Mouse (Mus musculus): ENCODE data around the gene Myo3b.

Gene Myo3b

DNA sequence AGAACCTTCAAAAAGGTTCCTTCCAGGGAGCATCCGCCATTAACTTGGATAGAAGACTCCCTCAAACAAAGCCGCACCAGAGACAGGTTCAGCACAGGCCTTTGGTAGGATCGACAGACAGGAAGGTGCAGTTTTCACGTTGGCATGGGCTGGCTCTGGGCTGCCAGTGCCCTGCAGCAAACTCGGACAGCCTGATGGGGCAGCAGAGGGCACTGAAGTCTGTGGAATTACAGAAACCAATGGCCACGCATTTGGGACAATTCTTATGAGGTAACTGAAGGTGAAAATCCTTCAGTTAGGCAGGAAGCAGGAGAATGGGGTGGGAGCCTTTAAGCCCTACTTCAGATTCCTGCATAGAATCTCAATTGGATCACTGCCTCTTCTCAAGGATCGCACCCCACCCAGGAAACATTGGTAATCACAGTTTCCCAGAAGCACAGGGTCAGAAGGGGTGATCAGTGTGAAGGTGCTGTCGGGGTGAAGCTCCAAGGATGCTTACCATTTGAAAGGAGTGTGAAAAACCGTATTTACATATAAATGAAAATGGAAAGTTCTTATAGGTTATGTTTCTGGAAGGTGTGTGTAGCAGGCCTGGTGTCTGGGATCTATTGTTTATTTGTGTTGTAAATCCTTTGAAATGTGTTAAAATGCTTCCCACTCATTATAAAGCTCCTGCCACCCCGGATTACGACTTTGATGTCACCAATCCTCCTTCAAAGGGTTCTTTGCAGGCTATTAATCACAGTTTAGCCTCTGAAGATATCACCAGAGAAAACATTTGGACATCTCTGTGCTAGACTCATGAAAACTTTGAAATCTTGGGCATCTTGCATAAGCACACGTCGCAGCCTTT is 239.7 kb downstream of the Myo3b start:
- peak; percentile 98 for DNase-seq (ENCODE audit: low read depth, low spot score)

DNA sequence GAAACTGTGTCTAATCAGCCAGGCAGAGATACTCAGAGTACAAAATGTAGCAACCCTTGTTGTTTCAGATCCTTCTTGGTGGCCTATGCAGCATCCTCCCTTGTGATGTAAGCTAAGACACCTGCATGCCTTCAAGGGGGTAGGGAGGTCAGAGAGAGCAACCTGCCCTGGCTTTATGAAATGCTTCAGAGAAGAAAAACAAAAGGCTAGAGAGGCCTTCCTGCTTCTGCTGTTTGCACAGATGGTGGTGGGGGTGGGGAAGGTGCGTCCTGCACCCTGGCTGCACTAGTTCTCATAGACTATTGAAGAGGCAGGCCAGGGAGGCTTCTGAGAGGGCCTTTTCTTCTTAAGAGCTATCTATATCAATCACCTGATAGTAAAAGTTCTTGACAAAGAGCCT is 245.2 kb downstream of the Myo3b start:
- peak; percentile 27 for DNase-seq (ENCODE audit: low read depth, low spot score)

DNA sequence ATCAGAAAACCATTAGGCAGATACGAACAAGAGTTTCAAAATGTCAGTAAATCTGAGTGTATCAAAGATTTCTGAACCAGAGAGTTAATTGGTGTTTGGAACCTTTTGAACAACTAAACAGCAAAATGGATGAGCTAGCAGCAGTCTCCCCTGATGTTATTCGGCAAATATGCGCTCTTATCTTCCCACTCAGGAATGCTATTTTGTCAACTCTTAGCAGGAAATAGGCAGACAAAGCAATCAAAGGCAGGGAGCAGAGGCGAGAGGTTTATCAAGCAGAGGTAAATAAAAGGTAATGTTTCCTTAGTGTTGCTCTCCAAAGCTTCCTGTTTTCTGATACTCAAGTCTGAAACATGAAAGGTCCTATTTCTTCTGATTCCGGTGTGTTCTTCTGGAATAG is 252.1 kb downstream of the Myo3b start:
- DNase-seq (ENCODE audit: low read depth, low spot score), result no peak

DNA sequence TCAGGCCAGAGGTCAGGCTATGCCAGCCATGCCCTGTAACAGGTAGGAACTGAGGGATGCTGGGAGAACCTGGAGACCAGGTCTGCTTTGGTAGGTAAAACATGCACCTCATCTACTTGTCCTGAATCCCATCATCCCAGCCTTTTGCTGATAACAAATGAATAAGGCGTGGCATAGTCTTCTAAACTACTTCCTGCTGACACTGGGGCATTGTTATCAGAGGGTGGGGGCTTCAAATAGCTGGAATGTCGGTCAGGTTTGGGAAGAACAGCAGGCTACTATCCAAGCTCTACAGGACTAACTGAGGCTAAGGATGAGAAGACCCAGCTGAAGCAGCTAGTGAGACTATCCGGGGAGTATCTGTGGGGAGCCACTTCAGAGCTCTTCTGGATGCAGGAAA is 253.8 kb downstream of the Myo3b start:
- peak; percentile 83 for DNase-seq (ENCODE audit: low read depth, low spot score)

DNA sequence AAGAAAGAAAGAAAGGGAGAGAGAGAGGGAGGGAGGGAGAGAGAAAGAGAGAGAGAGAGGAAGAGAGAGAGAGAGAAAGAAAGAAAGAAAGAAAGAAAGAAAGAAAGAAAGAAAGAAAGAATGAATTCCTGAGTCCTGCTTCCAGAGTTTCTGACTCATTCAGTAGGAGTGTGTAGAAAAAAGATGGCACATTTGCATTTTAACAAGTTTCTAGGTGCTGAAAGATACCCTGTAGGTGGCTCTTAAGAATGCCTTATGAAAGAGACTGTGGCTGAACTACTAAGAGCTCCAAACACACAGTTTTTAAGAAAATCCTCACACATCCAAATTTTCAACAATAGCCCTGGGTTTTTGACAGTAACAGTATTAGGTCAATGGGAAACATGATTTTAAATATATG is 264.0 kb downstream of the Myo3b start:
- DNase-seq (ENCODE audit: low read depth, low spot score), result no peak

DNA sequence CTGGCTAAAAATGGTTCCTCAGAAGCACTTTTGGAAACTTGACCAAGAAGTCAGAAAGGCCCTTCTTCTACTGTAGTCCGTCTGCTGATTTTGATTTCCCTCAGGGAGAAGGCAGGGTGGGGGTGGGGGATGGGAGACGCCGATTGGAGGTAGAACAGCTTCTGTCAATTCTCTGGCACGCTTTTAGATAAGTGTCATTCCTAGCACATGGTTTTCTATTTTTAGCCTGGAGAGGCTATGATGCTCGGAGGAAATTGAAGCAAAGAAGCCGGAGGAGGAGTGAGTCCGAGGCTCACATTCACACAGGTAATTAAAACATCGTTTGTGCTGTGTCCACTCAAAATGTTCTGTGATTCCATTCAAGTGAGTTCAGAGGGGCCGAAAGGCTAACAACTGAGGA is 276.2 kb downstream of the Myo3b start:
- DNase-seq (ENCODE audit: low read depth, low spot score), result no peak

DNA sequence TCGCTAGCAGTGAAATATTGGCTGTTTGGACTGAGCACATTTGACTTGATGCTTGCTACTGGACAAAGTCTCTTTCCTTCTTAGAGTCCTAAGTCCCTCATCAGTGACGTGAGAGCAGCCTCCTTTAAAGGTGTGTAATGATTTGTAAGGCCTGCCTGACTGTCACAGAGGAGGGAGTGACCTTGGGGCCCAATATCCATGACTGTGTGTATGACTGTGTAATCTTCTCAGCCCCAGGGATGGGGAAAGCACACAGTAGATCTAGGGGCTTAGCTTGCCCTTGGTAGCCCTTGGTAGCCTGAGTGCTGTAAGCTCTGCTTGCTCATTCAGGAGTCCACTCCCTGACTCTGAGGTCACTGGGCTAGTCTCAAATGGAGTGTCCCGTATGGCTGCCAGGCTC is 276.8 kb downstream of the Myo3b start:
- DNase-seq (ENCODE audit: low read depth, low spot score), result no peak

DNA sequence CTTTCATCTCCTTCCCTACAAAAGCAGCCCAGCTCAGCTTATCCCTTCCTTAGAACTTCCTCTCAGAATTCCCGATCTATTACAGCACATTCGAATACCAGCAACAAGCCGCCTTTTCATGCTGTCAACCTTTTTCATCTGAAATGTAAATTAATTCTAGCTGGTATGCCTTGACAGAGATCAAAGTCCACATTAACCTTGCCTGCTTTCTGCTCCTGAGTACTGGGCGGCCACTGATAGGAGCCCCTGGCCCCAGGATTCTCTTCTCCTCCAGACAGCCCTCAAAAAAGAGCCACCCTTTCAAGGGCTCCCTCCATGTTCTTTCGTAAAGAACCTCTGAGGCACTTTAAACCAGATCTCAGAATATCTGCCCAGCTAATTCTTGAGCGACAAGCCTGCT is 278.9 kb downstream of the Myo3b start:
- no peak for DNase-seq (ENCODE audit: low read depth, low spot score)

DNA sequence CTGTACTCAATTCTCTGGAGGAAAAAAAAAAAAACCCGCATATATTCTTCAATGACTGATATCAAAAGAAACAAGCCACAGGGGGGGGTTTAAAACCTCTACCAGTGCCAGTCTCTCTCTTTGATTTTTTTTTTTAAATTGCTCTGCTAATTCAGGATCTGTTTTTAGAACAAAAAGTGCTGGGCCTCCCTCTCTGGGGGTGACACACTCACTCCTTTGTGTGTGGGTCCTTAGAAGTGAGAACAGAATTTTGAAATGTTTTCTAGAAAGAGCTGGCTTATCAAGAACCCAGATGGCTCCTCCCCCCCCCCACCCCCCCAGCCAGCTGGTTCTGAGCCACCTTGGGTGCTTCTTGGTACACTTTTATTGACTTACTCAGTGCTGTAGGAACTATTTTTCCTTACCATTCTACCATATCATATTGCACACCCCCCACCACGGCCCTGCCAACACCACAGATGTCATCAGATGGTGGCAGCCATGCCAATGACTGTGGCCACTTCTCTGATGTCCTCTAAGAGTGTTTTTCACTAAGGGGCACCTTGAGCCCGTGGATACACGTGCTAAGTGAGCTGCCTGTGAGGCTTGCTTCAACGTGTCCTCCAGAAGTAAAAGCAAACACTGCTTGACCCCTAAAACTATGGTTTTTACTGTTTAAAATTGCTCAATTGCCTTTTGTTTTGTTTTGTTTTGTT is 280.1 kb downstream of the Myo3b start:
- DNase-seq (ENCODE audit: low read depth, low spot score), result no peak

DNA sequence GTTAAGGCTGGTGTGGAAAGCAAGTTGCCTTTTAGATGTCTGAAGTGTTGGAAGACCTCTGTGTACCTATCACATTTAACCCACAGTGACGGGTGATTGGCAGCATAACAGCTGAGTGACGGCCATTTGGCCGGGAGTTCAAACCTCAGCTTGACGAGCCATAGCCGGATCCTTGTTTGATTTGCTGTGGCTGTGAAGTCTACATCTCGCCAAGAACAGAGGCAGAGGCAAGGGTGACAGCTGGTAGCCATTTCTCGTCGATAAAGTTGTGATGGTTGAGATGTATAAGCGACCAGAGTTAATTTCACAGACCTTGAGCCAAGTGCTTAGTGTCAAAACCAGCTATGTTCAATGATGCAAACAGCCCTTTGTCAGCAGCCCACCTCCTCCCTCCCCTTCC is 283.8 kb downstream of the Myo3b start:
- DNase-seq (ENCODE audit: low read depth, low spot score), result no peak

DNA sequence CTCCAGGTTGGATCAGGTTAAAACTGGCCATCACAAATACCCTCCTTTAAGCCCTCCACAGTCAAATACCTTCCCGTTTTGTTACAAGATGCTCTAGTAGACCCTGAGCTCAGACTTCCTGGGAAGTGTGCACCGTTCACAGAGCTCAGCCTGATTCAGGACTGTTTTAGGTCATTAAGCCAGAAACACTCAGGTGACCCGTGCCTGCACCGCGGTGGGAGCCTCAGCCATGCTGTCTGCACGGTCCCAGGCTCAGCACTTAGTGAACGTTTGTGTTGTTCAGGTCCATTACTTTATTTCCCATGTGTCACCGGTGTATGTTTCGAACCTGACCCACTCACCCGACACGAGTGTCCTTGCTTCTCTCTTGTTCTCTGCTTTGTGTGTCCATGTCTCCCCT is 288.7 kb downstream of the Myo3b start:
- DNase-seq (ENCODE audit: low read depth, low spot score), result no peak

DNA sequence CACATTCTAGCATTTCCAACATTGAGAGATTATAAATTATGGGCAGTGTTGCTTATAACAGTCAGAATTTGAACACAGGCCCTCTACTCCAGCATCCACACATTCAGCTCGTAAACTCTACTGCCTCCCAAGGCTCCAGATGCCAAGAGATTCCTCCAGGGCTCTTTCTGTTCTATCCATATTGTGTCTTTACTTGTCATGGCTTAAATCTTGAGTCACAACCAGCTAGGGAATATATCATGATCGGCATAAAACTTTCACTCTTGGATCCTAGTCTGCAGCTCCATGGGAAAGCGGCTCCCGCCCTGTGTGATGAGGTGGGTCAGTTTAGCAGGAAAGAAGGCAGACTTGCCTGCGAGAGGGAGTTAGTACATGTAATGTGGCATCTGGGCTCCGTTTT is 294.0 kb downstream of the Myo3b start:
- no peak for DNase-seq (ENCODE audit: low read depth, low spot score)

DNA sequence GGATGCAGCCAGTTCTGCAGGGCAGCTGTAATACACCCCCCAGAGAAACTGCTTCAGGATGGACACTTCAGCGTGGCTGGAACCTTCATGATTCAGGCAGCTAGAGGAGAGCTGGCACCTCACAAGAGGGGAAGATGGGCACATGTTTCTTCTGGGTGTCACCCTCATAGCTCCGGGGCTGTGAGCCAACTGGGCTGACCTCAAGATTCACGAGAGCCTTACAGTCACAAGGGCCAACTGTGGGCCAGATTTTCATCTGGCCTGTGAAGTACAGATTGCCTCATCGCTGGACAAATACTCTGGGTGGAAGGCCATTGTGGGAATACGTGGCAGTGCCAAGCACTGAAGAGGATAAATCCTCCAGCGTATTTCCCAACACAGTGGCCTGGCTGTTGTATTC is 294.6 kb downstream of the Myo3b start:
- DNase-seq (ENCODE audit: low read depth, low spot score), result no peak

DNA sequence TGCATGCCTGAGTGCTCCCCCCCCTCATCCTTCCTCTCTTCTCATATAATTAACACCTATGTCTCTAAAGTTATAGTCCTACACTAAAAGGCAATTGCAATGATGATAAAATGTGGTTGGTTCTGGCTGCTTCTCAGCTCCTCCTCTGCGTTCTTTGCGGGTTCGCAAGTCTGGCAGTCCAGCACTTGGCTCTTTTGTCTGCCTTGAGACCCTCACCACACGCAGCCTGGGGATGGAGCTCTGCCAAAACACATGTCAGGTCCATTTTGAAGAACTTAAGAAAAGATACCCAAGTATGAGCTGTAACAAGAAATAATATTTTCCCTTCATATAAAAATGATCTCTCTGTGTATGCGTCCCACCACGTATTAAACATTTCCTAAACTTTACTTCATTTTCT is 297.6 kb downstream of the Myo3b start:
- no peak for DNase-seq (ENCODE audit: low read depth, low spot score)

DNA sequence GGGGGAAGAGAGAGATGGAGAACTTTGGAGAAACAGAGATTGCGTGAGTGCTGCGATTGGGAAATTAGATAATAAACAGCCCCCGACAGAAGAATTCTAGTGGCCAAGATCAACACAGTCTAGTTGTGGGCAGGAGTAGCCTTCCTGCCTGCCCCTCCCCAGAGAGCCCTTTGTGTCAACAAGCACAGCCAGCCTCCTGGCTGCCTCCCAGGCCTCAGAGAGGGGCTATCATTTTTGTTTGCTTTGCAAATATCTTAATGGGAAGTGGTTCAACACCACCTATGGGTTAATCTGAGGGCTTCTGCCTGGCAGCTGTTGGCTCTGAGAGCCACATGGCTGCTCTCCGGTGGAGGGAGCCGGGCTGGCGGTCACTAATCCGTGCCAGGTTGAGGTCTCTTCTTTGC is 298.3 kb downstream of the Myo3b start:
- DNase-seq (ENCODE audit: low read depth, low spot score), result no peak

DNA sequence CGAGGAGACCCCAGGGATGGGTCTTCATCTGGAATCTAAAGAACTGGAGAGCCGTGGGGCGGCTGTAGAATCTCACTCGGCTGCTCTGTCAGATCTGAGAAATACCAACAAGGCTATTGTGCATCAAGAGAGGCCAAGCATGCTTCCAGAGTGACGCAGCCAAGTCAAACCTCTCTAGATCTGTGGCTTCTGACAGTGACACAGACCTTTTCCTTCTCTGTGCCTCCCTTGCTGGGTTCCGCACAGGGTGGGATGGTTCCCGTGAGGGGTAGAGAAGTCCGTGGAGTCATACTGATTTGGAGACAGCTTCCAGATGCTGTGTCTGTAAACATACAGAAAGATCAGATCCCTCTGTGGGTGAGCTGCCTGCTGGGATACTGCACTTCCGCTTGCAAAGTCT is 298.9 kb downstream of the Myo3b start:
- no peak for DNase-seq (ENCODE audit: low read depth, low spot score)

DNA sequence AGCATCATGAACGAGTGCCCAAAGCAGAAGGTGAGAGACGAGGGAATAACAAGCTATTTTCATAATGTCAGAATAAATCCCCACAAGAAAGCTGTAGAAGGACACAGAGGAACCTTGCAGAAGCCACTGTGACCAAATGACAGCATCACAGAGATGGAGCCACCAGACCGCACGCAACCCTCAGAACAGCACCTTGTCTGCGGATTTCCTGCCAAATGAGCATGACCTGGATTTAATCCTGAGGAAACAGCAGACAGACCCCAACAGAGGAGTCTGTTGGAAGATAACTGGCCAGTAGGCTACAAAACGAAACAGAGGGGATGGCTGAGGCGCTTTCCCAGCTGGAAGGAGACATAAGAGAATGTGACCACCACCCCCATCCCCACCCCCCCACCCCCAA is 300.1 kb downstream of the Myo3b start:
- no peak for DNase-seq (ENCODE audit: low read depth, low spot score)

DNA sequence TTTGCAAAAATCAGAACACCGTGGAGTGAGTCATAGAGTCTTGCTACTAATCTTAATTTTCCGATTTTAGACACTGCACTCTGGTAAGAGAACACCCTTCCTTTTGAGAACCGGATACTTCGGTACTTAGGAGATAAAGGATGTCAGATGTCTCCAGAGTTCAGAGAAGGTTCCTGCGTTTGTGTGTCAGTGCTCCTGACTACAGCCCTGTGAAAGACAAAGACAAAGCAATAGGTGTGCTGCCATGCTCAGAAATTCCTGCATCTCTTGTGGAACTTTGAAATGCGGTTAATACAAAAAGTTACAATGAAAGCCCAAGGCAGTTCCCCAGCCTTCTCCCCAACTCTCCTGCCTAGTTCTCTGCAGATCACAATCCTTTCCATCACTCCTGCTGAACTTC is 300.6 kb downstream of the Myo3b start:
- peak; percentile 58 for DNase-seq (ENCODE audit: low read depth, low spot score)

DNA sequence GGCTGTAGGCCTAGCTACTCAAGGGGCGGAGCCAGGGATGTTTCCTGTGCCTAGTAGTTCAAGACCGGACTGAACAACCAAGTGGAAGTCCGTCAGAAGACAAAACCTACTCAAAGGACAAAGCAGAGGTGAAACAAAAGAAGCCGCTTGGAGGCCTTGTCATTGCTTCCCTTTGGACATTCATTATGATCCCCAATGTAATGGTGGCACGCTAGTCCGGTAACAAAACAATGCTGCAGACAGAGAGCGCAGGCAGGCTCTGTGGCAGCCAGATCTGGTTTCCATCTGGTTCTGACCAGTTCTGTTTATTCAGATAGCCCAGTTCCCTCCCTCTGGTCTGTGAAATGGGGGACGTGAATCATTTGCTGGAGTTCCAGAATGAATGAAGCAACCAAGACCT is 301.3 kb downstream of the Myo3b start:
- peak; percentile 80 for DNase-seq (ENCODE audit: low read depth, low spot score)

DNA sequence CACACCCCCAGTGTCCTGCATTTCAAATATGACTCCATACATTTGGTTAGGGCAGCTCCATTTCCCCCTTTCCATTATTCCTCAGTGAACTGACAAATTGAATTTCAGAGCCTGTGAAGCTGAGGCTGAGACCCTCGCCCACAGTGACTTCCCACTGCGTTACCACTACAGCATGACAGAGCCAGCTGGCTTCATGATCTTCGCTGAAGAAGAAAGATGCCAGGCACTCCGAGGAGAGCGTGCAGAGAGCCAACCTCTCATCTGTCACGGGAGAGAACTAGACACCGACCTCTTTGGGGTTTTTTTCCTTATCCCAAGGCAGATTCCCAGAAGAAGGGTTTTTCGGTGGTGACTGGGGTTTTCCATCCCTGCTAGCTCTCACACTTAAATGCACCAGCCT is 306.2 kb downstream of the Myo3b start:
- DNase-seq (ENCODE audit: low read depth, low spot score), result no peak

DNA sequence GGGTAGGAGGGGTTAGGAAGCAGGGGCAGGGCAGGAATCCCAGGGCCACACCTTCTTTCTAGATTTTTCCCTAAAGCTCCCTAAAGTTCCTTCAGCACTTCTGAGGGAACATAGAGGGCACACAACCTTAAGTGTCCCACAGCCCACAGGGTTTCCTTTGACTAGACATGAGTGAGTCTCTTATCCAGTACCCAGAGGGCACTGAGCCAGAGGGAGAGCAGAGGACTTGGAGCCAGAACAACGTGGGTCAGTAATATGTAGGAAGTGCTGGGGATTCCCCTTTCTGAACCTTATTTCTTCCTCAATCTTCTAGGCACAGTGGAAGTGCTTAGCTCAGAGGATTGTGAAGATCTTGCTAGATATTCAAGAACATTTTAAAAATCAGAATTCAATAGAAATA is 308.6 kb downstream of the Myo3b start:
- DNase-seq (ENCODE audit: low read depth, low spot score), result no peak

DNA sequence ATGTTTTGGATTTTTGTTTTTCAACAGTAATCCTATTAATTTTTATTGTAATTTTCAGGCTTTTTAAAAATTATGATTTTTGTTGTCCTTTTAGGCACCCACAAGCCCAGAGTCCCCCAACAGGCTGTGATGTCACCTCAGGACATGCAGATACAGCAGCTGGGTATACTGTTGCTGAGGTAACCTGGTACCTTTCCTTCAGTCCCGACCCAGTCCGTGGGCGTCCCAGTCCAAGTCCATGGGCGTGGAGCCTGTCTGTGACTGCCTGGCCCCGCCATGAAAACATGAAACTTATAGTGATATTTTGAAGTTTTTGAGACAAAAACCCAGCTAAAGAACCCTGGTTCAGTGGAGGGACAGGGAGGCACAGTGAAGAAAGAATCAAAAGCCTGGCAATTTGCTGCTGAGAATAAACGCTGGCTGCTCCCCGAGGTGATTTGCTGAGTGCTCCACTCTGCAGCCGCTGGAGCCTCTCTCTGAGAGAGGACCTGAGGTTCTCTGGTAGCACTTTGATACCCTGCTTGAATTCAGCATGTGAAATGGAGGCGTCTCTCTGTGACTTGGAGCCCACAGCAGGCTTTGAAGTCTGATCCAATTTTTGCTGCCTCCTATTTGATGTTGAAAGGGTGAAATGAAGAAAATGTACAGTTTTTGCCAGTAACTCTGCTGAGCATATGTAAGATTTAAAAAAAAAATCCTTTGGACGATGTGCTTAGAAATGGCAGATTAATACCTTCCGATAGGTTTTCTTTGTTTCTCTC is 310.0 kb downstream of the Myo3b start:
- DNase-seq (ENCODE audit: low read depth, low spot score), result no peak
